Mouse (Mus musculus): ENCODE results near the gene Eid3. TPM values are rescaled to one million over a fixed set of nuclear protein-coding genes. Genes with fewer than 3 reads are reported as not detected.
A peak's percentile ranks its signal among the peaks of the same experiment; 100 is the strongest.

The Eid3 gene
- polyA plus RNA-seq, 1 experiment from 2014 or later: 0.88 TPM

DNA sequence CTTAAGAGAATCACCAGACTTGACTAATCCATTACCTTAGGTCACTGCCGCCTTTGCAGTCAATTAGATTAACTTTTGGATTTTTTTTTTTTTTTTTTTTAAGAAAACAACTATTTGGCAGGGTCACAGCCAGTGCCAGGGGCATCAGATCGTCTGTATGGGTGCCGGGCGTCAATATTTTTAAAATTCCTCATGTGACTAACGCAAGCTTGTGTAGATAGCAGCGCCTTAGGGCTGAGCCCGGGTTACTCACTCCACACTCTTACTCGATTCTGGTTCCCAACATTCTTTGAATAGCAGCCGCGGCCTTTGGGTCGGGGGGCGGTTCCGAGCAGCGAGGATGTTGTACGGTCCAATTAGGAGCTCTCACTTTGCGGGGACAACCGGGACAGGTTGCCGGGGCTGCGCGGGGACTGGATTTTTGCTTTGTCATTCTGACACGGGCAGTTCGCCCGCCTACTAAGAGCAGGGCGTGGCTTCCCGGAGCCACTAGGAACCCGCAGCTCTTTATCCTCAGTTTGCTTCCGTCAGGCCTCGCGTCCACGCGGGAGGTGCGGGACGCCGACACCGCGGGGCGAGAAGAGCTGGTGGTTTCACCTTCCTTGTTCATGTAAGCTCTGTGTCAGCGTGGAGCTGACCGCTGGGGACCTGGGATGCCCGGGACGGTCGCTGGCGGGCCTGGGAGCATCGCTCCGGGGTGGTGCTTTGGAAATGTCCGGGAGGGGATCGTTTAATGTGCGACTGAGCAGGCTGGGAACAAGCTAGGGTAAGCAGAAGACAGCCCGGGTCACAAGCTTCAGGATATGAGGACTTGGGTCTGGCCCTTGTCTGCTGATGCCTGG is 7.5 kb upstream of the Eid3 start:
- H3K9me3 ChIP-seq (ENCODE audit: control insufficient read depth, low read length): no peaks in the 10 kb centered on the region
- H3K9ac ChIP-seq: peak overlapping the region; percentile 93
- peak overlapping the region; percentile 87 for H3K4me2 ChIP-seq (replicated peaks)
- peak overlapping the region; percentile 77 for H3K4me3 ChIP-seq (replicated peaks; ENCODE audit: low read length)
- H3K27me3 ChIP-seq (ENCODE audit: control insufficient read depth, insufficient read depth, low read length): no peaks in the 10 kb centered on the region
- DNase-seq (ENCODE audit: low spot score) (peak; percentile 85), ATAC-seq (ENCODE audit: low FRiP score) (peak; percentile 85)
- WGBS: 1% methylated on average over 49 of the region's 49 CpGs
- H3K4me1 ChIP-seq (replicated peaks; ENCODE audit: control insufficient read depth, insufficient read depth, low read length): peaks cover 27% of the 10 kb centered on the region
- peaks cover 4% of the 10 kb centered on the region for H3K36me3 ChIP-seq (replicated peaks; ENCODE audit: control insufficient read depth, insufficient read depth)
- peak overlapping the region; percentile 92 for H3K27ac ChIP-seq

DNA sequence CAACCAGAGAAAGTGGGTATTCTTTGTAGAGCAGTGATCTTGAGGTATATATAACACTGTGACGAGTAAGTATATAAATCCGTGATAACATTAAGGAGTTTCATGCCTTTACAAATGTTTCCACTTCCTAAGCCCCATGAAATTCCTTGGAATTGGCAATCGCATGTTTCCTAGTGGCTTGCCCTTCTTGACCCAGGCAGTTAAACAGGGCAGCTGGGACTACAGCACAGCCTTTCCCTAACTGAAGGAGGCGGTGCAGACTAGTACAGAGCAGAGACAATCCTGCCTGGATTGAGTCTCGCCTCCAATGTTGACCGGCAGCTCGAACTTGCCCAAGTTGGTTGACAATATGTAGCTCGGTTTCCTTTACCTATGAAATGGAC is 6.9 kb upstream of the Eid3 start:
- Histone ChIP-seq H3K27ac (peak overlapping the region; percentile 92), H3K27me3 (ENCODE audit: control insufficient read depth, insufficient read depth, low read length) (no peaks in the 10 kb centered on the region), H3K9me3 (ENCODE audit: control insufficient read depth, low read length) (no peaks in the 10 kb centered on the region), H3K4me1 (replicated peaks; ENCODE audit: control insufficient read depth, insufficient read depth, low read length) (peaks cover 29% of the 10 kb centered on the region), H3K36me3 (replicated peaks; ENCODE audit: control insufficient read depth, insufficient read depth) (peaks cover 10% of the 10 kb centered on the region), H3K4me2 (replicated peaks) (peak overlapping the region; percentile 87), H3K9ac (peak overlapping the region; percentile 93), H3K4me3 (replicated peaks; ENCODE audit: low read length) (peak overlapping the region; percentile 77)
- WGBS: under 1% methylated on average over 8 of the region's 8 CpGs
- DNase-seq (ENCODE audit: low spot score) (peak; percentile 55), ATAC-seq (ENCODE audit: low FRiP score) (peak; percentile 40; the same call in 1 of the 2 replicates)

DNA sequence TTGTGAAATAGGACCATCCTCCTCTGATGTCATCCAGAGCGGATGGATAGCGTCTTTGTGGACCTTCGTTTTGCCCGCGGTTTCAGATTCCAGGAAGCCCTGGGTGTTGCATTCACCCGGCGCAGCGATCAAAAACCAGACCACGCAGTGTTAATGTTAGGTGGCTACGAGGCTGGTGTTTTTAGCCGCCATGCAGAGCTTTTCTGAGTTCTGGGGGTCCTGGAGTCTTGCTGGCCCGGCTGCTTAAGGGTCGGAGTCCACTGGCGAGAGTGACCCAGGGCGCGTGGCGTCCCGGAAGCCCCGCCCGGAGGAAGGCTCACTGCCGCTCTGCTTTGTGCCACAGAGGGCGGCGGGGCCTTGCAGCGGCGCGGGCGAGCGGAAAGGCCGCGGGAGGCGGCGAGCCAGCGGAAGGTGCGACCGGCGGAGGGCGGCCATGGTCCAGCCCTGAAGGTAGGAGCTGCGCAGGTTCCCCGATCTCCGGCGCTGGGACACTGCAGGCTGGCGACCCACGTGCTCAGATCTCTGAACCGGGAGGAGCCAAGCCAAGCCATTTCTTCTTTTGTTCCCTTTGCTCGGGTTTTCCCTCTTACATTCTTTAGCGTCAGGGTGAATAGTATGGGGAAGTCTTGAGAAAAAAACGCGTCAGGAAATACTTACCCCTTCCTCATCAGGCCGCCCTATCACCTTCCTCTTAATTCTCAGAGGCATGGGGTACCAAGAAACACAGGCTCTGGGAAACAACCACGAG is 6.1 kb upstream of the Eid3 start:
- Histone ChIP-seq H3K4me3 (replicated peaks; ENCODE audit: low read length) (peak overlapping the region; percentile 77), H3K4me2 (replicated peaks) (peak overlapping the region; percentile 87), H3K27me3 (ENCODE audit: control insufficient read depth, insufficient read depth, low read length) (no peaks in the 10 kb centered on the region), H3K27ac (peak overlapping the region; percentile 92), H3K36me3 (replicated peaks; ENCODE audit: control insufficient read depth, insufficient read depth) (peaks cover 15% of the 10 kb centered on the region), H3K9me3 (ENCODE audit: control insufficient read depth, low read length) (no peaks in the 10 kb centered on the region), H3K9ac (peak overlapping the region; percentile 93), H3K4me1 (replicated peaks; ENCODE audit: control insufficient read depth, insufficient read depth, low read length) (peaks cover 29% of the 10 kb centered on the region)
- under 1% methylated on average over 50 of the region's 50 CpGs for WGBS
- DNase-seq (ENCODE audit: low spot score) (peak; percentile 63), ATAC-seq (ENCODE audit: low FRiP score) (peak; percentile 61)

DNA sequence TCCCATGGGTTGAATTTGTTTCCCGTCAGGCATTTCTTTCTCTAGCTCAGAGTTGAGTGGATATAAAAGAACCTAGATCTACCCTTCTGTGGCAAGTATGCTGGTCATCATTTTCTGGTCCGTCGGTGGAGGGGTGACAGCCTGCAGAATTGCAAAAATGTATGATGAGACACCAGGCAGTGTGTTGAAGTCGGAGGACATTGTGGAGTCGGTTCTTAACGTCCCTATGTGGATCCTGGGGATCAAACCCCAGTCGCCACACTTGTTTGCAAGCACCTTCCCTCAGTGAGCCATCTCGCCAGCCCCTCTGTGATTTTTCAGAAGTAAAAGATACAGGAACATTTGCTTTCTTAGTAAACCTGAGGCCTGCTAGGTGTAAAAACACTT is 5.5 kb upstream of the Eid3 start:
- DNase-seq (ENCODE audit: low spot score) (peak; percentile 44), ATAC-seq (ENCODE audit: low FRiP score) (no peak)
- Histone ChIP-seq H3K36me3 (replicated peaks; ENCODE audit: control insufficient read depth, insufficient read depth) (peaks cover 15% of the 10 kb centered on the region), H3K27ac (peak overlapping the region; percentile 92), H3K4me1 (replicated peaks; ENCODE audit: control insufficient read depth, insufficient read depth, low read length) (peaks cover 29% of the 10 kb centered on the region), H3K4me2 (replicated peaks) (peak overlapping the region; percentile 87), H3K4me3 (replicated peaks; ENCODE audit: low read length) (peak overlapping the region; percentile 77), H3K9me3 (ENCODE audit: control insufficient read depth, low read length) (no peaks in the 10 kb centered on the region), H3K9ac (peak overlapping the region; percentile 93), H3K27me3 (ENCODE audit: control insufficient read depth, insufficient read depth, low read length) (no peaks in the 10 kb centered on the region)
- whole genome bisulfite sequencing: 6% methylated on average over 8 of the region's 8 CpGs

DNA sequence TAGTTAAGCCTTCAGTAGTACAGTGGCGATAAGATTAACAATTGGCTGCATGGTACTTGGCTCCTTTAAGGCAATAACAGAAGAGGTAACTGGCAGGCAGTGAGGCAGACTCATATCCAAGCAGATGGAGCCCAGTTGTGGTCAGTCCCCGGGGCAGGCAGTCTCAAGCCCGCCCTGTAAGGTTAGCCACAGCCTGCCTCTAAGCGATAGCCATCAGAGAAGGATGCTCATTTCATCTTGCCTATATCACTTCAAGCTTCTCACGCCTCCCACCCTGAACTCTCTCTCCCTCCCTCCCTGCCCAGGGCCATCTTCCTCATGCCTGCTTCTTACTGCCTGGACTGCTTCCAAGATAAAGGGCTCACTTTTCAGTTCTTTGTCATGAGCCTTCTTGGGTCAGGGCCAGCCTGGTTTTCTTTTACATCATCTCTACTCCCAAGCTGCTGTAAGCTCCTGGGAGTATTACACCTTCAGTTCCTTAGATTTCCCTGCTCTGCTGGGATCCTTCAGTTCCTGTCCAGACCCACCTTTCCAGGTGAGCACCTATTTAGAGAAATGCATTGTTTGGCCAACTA is 3.2 kb upstream of the Eid3 start:
- Histone ChIP-seq H3K4me2 (replicated peaks) (0 out of 2 replicates have a peak overlapping the region, but pooled peaks have one; percentile 3), H3K4me1 (replicated peaks; ENCODE audit: control insufficient read depth, insufficient read depth, low read length) (peaks cover 29% of the 10 kb centered on the region), H3K27me3 (ENCODE audit: control insufficient read depth, insufficient read depth, low read length) (no peaks in the 10 kb centered on the region), H3K9ac (no peak overlapping the region), H3K4me3 (replicated peaks; ENCODE audit: low read length) (no peak overlapping the region), H3K36me3 (replicated peaks; ENCODE audit: control insufficient read depth, insufficient read depth) (peaks cover 17% of the 10 kb centered on the region), H3K9me3 (ENCODE audit: control insufficient read depth, low read length) (no peaks in the 10 kb centered on the region), H3K27ac (no peak overlapping the region)
- ATAC-seq (ENCODE audit: low FRiP score): no peak
- WGBS: 74% methylated on average over 5 of the region's 5 CpGs
- no peak for DNase-seq (ENCODE audit: low spot score)

DNA sequence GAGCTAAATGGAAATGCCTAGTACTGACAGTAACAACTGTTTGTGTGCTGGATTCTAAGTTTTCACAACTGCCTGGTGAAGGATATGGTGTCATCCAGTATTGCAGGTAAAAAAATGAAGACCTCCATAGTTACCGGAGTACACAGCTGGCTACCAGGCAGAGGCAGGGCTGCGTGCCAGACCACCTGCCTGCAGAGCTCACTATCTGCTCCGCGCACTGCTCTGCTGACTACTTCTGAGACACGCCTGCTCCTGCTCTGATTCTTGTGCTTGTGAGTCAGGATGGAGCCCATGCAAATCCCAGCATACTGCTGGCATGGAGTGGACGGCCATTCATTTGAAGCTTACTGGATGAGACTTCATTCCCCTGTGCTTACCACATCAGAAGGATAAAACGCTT is 2.6 kb upstream of the Eid3 start:
- Histone ChIP-seq H3K4me3 (replicated peaks; ENCODE audit: low read length) (no peak overlapping the region), H3K9me3 (ENCODE audit: control insufficient read depth, low read length) (no peaks in the 10 kb centered on the region), H3K4me2 (replicated peaks) (no peak overlapping the region), H3K27me3 (ENCODE audit: control insufficient read depth, insufficient read depth, low read length) (no peaks in the 10 kb centered on the region), H3K36me3 (replicated peaks; ENCODE audit: control insufficient read depth, insufficient read depth) (peaks cover 22% of the 10 kb centered on the region), H3K4me1 (replicated peaks; ENCODE audit: control insufficient read depth, insufficient read depth, low read length) (peaks cover 29% of the 10 kb centered on the region), H3K27ac (no peak overlapping the region), H3K9ac (no peak overlapping the region)
- WGBS: 70% methylated on average over 7 of the region's 7 CpGs
- DNase-seq (ENCODE audit: low spot score) (no peak), ATAC-seq (ENCODE audit: low FRiP score) (no peak)

DNA sequence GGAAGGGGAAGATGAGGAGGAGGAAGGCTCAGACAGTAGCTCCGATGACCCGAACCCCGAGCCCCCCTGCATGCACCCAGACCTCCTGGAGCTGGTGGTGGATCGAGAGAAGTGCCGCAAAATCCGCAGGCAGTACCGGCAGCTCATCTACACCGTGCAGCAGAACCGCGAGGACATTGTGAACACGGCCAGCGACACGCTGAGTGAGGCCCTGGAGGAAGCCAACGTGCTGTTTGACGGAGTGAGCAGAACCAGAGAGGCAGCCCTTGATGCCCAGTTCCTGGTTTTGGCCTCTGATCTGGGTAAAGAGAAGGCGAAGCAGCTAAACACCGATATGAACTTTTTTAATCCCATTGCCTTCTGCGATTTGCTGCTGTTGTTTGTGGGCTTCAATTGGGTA is 406 bp downstream of the Eid3 start:
- H3K27ac ChIP-seq: no peak overlapping the region
- peaks cover 22% of the 10 kb centered on the region for H3K4me1 ChIP-seq (replicated peaks; ENCODE audit: control insufficient read depth, insufficient read depth, low read length)
- peak overlapping the region; percentile 26 for H3K4me2 ChIP-seq (replicated peaks)
- H3K36me3 ChIP-seq (replicated peaks; ENCODE audit: control insufficient read depth, insufficient read depth): peaks cover 25% of the 10 kb centered on the region
- no peak overlapping the region for H3K9ac ChIP-seq
- 78% methylated on average over 18 of the region's 18 CpGs for WGBS
- no peaks in the 10 kb centered on the region for H3K9me3 ChIP-seq (ENCODE audit: control insufficient read depth, low read length)
- H3K27me3 ChIP-seq (ENCODE audit: control insufficient read depth, insufficient read depth, low read length): no peaks in the 10 kb centered on the region
- DNase-seq (ENCODE audit: low spot score): no peak
- ATAC-seq (ENCODE audit: low FRiP score): peak; percentile 39; the same call in 1 of the 2 replicates
- no peak overlapping the region for H3K4me3 ChIP-seq (replicated peaks; ENCODE audit: low read length)

DNA sequence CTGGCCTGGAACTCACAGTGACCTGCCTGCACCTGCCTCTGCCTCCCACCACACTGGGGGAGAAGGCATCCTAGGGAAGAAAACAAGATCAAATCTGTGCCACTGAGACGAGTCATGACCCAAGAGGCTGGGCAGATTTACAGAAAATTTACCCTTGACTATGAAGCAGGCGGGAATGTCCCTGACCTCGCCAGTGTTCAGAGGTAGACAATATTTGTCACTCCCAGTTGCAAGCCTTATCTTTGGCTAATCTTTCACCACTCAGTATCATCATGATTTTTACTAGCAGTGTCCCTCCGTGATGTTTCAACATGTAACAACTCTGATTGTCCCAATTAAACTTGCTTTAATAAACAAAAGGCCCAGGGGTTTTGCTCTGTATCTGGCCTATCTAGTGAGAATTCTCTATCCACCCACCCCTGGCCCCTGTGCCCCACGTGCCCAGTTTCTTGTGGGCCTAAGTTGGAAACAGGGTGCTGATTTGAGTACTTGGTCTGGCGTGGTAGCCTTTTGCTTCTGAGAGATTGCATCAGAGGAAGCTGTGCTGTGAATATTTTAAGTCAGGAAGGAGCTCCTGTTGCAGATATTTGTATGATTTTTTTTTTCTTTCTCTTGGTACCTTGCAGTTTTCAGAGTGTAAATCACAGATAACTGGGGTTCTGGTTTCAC is 2.1 kb downstream of the Eid3 start:
- DNase-seq (ENCODE audit: low spot score): no peak
- Histone ChIP-seq H3K9ac (no peak overlapping the region), H3K36me3 (replicated peaks; ENCODE audit: control insufficient read depth, insufficient read depth) (peaks cover 25% of the 10 kb centered on the region), H3K27ac (no peak overlapping the region), H3K9me3 (ENCODE audit: control insufficient read depth, low read length) (no peaks in the 10 kb centered on the region), H3K27me3 (ENCODE audit: control insufficient read depth, insufficient read depth, low read length) (no peaks in the 10 kb centered on the region), H3K4me1 (replicated peaks; ENCODE audit: control insufficient read depth, insufficient read depth, low read length) (peaks cover 5% of the 10 kb centered on the region; the same call in 1 of the 2 replicates), H3K4me3 (replicated peaks; ENCODE audit: low read length) (no peak overlapping the region), H3K4me2 (replicated peaks) (no peak overlapping the region)
- no peak for ATAC-seq (ENCODE audit: low FRiP score)
- WGBS: 92% methylated on average over 6 of the region's 6 CpGs

DNA sequence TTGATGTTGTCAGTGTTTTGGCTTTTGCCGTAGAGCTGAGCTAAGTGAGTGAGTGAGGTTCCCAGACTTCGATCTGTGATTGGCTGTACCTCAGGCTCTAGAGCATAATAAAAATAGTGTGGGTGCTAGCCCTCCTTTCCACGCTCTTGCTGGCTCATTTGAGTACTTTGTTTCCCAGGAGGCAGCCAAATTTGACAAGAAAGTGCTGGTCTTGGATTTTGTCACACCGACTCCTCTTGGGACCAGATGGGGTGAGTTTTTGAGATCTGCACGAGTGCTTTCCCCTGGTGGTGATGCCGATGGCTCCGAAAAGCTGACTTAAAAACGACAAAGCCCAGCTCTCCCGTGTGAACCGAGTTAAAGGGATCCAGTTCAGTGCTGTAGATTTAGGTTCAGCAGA is 9.0 kb downstream of the Eid3 start:
- H3K4me1 ChIP-seq (replicated peaks; ENCODE audit: control insufficient read depth, insufficient read depth, low read length): no peaks in the 10 kb centered on the region
- H3K9me3 ChIP-seq (ENCODE audit: control insufficient read depth, low read length): no peaks in the 10 kb centered on the region
- no peak overlapping the region for H3K4me2 ChIP-seq (replicated peaks)
- no peak for ATAC-seq (ENCODE audit: low FRiP score)
- DNase-seq (ENCODE audit: low spot score): no peak
- no peak overlapping the region for H3K9ac ChIP-seq
- no peaks in the 10 kb centered on the region for H3K27me3 ChIP-seq (ENCODE audit: control insufficient read depth, insufficient read depth, low read length)
- H3K36me3 ChIP-seq (replicated peaks; ENCODE audit: control insufficient read depth, insufficient read depth): peaks cover 61% of the 10 kb centered on the region
- 92% methylated on average over 10 of the region's 10 CpGs for WGBS
- H3K27ac ChIP-seq: no peak overlapping the region
- no peak overlapping the region for H3K4me3 ChIP-seq (replicated peaks; ENCODE audit: low read length)
